Mouse (Mus musculus): Measurements from ENCODE around the gene 1700017N19Rik.

GRCm38 (mm10) chr10:100654183-100654582 lies 63.9 kb downstream of the 1700017N19Rik start:
- TF ChIP-seq CTCF (IDR thresholded peaks at IDR 0.05; ENCODE audit: low read depth), result no peak
- TF ChIP-seq EP300 (IDR thresholded peaks at IDR 0.05; ENCODE audit: low read depth), result no peak

All from heart, postnatal 0 days (tissue).